Mouse (Mus musculus) embryo, embryonic 10.5 days (tissue): ENCODE data around the gene Dclre1b.

ENCODE experiments used
- DNase-seq: peaks from one replicate; pipeline ENCODE4 v3.0.0-alpha.2; 2015; ENCODE audit warnings: low spot score

Gene Dclre1b

GRCm38 (mm10) chr3:103772846-103773245, 36.4 kb downstream of the Dclre1b start:
- DNase-seq, result no peak

DNA sequence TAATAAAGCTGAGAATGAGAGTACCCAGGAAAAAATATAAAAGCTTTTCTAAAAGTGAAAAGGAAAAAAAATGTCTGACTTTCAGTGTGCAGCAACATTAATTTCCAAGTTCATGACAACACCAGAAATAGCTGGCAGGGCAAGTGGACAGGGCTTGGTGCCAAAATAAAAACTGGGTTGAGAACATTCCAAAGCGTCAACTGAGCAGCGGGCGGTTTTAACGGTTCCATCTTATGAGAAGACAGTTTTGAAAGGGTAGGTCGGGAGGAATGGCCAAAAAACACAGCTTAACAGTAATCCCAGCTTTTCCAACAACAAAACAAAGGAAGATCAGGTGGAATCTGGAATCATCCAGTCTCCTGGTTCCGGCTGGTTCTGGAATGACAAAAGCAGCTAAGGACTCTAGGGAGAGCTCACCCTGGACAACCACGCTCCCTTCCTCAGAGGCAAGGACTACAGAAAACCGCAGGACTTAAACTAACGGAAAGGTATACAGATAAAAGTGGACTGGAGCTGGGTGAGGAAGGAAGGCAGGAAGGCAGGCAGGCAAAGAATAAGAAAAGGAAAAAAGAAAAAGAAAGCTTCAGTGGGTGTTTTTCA, 37.6 kb downstream of the Dclre1b start:
- no peak for DNase-seq

- DNase-seq, result no peak
Measured at GRCm38 (mm10) chr3:103766789-103767188, 42.5 kb downstream of the Dclre1b start.

DNA sequence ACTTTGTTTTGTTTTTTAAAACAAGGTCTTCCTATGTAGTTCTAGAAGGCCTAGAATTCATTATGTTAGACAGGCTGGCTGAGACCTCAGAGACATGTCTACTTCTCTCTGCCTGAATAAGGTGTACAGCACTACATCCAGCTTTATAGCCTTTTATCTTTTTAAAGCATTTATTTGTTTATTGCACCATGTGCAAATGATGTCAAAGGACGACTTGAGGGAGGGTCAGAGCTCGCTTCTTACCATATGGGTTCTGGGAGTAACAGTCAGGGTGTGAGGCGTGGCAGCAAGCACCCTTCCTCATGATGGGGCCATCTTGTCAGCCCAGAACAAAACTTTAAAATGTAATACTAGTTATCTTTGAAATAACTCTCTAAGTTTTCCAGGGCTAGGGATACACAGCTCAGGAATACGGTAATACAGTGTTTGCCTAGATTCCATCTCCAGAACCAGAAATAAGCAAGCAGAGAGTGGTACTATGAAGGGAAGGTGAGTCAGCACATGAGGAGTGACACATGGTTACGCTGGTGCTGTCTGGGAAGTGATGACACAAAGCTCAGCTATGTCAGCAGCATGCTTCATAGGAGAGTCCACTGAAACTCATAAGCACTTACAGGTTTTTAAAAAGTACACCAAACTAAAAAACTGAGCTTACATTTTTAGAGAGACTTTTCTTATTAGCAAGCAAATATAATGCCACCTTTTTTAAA, 49.8 kb downstream of the Dclre1b start:
- DNase-seq, result no peak

DNA sequence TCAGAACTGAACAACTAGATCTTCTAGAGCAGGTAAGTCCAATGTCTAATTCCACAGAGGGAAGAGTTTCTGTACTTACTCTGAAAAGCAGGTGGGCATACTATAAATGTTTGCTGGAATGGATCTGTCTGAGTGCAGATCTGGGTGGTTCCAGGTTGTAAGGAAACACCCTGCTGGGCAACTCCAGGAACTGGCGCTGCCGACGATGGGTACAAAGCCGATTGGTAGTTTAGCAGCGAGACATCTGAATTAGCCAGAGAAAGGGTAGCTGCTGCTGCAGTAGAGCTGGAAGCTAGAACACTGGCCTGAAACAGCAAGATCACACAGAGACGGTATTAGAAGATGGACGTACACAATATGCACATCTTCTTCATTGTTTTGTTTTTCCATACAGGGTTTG, 50.8 kb downstream of the Dclre1b start:
- no peak for DNase-seq

- no peak for DNase-seq
Measured at GRCm38 (mm10) chr3:103756920-103757319, 52.3 kb downstream of the Dclre1b start.

DNA sequence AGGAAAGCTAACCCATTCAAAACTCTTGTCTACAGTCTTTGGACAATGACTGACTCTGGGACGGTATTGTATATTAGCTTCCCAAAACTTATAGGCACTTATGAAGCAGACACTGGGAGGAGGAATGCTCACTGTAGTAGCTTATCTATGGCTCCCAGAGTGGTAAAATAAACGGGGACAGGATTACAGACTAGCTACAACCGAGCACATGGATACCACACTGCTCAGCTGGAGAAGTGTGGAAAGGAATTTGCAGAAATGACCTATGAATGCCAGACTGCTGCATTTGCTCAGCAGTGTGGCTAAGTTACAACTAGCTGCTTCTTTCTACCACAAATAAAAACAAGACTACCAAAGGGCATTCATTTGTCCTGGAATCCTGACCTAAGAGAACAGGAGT, 53.9 kb downstream of the Dclre1b start:
- DNase-seq, result no peak

GRCm38 (mm10) chr3:103751558-103751957, 57.7 kb downstream of the Dclre1b start:
- no peak for DNase-seq
